Mouse (Mus musculus) liver, postnatal 0 days (tissue): ENCODE results near the gene Slc34a1. TPM values are rescaled to one million over a fixed set of nuclear protein-coding genes. Genes with fewer than 3 reads are reported as not detected.

Experiments
- ATAC-seq: fragments of 200-750 bp; cut with Nextera tagmentation; 2 replicates; pipeline ENCODE4 v1.8.0; 2017; ENCODE audit warnings: mild to moderate bottlenecking, moderate library complexity
- DNase-seq: peaks from one replicate; pipeline ENCODE4 v3.0.0-alpha.2; 2016
- H3K27ac ChIP-seq: fragments of 300-500 bp; sonication (generic); 2 replicates; pipeline ENCODE4 v1.5.1; 2014; ENCODE audit warnings: antibody characterized with exemption, moderate library complexity, mild to moderate bottlenecking, low read depth
- H3K27me3 ChIP-seq: fragments of 300-500 bp; sonication (generic); 2 replicates; pipeline ENCODE4 v1.6.1; 2014; ENCODE audit warnings: low read length, control low read depth, mixed read lengths; ENCODE audit not compliant: insufficient read depth
- H3K36me3 ChIP-seq: fragments of 300-500 bp; sonication (generic); replicated peaks from 2 replicates; pipeline ENCODE4 v1.6.1; 2014; ENCODE audit warnings: mild to moderate bottlenecking, control low read depth, low read length, moderate library complexity, mixed read lengths; ENCODE audit not compliant: insufficient read depth
- H3K4me1 ChIP-seq: fragments of 300-500 bp; sonication (generic); 2 replicates; pipeline ENCODE4 v1.6.1; 2014; ENCODE audit warnings: antibody characterized with exemption, mild to moderate bottlenecking, control low read depth; ENCODE audit not compliant: insufficient read depth
- H3K4me2 ChIP-seq: fragments of 300-500 bp; sonication (generic); 2 replicates; pipeline ENCODE4 v1.6.1; 2014; ENCODE audit warnings: low read depth, mild to moderate bottlenecking, low read length, moderate library complexity, mixed read lengths
- H3K4me3 ChIP-seq: fragments of 300-500 bp; sonication (generic); 2 replicates; pipeline ENCODE4 v1.5.1; 2014; ENCODE audit warnings: low read depth, low read length
- H3K9ac ChIP-seq: fragments of 300-500 bp; sonication (generic); replicated peaks from 2 replicates; pipeline ENCODE4 v1.6.1; 2014; ENCODE audit warnings: mild to moderate bottlenecking, moderate library complexity
- H3K9me3 ChIP-seq: fragments of 300-500 bp; sonication (generic); 2 replicates; pipeline ENCODE4 v1.6.1; 2016; ENCODE audit warnings: mild to moderate bottlenecking, control low read depth, low read length, mixed read lengths
- CTCF ChIP-seq: sonication (generic); IDR thresholded peaks from 2 replicates; pipeline ENCODE4 v1.5.1; 2016; ENCODE audit warnings: antibody characterized with exemption, low read depth
- EP300 ChIP-seq: IDR thresholded peaks from 2 replicates; pipeline ENCODE4 v1.6.1; 2016; ENCODE audit warnings: antibody characterized with exemption, low read depth, mild to moderate bottlenecking
- WGBS: fragments of 180-500 bp; shearing (Covaris S2); extraction: QIAGEN DNeasy Blood & Tissue Kit; methylation state at CpG from one replicate; pipeline ENCODE4 v1.1.7; 2014; ENCODE audit not compliant: insufficient replicate concordance; 5-methylcytosine and 5-hydroxymethylcytosine counted together
- polyA plus RNA-seq: library from polyadenylated mRNA; unstranded; fragments of >200 nt; fragmentation: Nextera tagmentation; extraction: Ambion mirVana; gene quantifications from 2 replicates; pipeline ENCODE4 v1.2.1, GENCODE M21; 2015

Gene Slc34a1
- polyA plus RNA-seq, 1 experiment from 2014 or later: not detected

GRCm38 (mm10) chr13:55381790-55382189, 16.2 kb upstream of the Slc34a1 start:
- no peak overlapping the region for H3K9ac ChIP-seq
- WGBS: 75% methylated on average over 3 of the region's 4 CpGs
- H3K27ac ChIP-seq: no peak overlapping the region
- no peaks in the 10 kb centered on the region for H3K4me1 ChIP-seq
- TF ChIP-seq CTCF (no peak), EP300 (no peak)
- H3K27me3 ChIP-seq: no peaks in the 10 kb centered on the region
- no peaks in the 10 kb centered on the region for H3K9me3 ChIP-seq
- ATAC-seq (no peak), DNase-seq (no peak)
- peaks cover 4% of the 10 kb centered on the region for H3K36me3 ChIP-seq
- no peak overlapping the region for H3K4me2 ChIP-seq
- no peak overlapping the region for H3K4me3 ChIP-seq

DNA sequence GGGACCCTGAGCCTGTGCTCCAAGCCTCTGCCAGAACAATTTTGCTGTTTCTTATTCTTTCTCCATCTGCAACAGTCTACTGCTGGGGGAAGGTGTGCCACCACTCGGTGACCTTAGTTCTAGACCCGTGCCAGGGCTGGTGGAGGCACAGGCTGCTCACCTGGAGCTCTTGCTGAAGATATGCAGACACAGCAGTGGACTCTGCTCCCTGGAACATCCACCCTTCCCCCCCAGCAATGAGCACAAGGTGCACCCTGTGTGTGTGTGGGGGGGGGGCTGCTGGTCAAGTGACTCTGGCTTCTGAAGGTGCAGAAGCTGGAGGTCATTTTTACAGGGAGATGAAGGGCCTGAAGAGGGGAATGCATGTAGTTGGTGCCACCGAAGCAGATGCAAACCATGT, 7.3 kb upstream of the Slc34a1 start:
- H3K27me3 ChIP-seq: no peaks in the 10 kb centered on the region
- H3K4me1 ChIP-seq: 0 out of 2 replicates have a peak, but pooled peaks cover 4% of the 10 kb centered on the region
- H3K9me3 ChIP-seq: no peaks in the 10 kb centered on the region
- H3K9ac ChIP-seq: no peak overlapping the region
- peak; percentile 50 for DNase-seq
- TF ChIP-seq EP300 (no peak), CTCF (no peak)
- H3K36me3 ChIP-seq: no peaks in the 10 kb centered on the region
- ATAC-seq: peak; percentile 64
- no peak overlapping the region for H3K4me3 ChIP-seq
- WGBS: 57% methylated on average over 3 of the region's 3 CpGs
- H3K27ac ChIP-seq: peak overlapping the region; percentile 86
- H3K4me2 ChIP-seq: no peak overlapping the region

DNA sequence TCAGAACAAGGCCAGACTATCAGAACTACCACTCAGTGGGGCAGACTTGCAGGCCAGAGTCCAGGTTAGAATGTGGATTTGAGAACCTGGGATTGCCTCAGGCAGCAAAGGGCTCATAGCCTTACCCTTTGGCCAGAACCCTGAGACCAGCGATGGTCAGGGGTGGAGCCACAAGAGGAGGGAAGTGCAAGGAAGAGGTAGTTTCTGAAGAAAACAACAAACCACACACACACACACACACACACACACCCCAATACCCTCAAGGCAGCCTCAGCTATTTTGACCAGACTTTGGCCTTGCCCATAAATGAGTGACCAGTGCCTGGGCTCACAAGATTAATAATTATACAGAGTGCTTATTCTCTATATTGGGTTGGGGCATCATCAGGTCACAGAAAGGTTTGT, 6.4 kb upstream of the Slc34a1 start:
- peak overlapping the region; percentile 86 for H3K27ac ChIP-seq
- no peak overlapping the region for H3K9ac ChIP-seq
- H3K9me3 ChIP-seq: no peaks in the 10 kb centered on the region
- DNase-seq: no peak
- 0 out of 2 replicates have a peak, but pooled peaks cover 4% of the 10 kb centered on the region for H3K4me1 ChIP-seq
- TF ChIP-seq CTCF: no peak
- no peak for TF ChIP-seq EP300
- 0 out of 2 replicates have a peak overlapping the region, but pooled peaks have one; percentile 23 for H3K4me2 ChIP-seq
- no peaks in the 10 kb centered on the region for H3K27me3 ChIP-seq
- no peak overlapping the region for H3K4me3 ChIP-seq
- peak; percentile 83 for ATAC-seq
- H3K36me3 ChIP-seq: no peaks in the 10 kb centered on the region
- 53% methylated on average over 1 of the region's 1 CpGs for WGBS

DNA sequence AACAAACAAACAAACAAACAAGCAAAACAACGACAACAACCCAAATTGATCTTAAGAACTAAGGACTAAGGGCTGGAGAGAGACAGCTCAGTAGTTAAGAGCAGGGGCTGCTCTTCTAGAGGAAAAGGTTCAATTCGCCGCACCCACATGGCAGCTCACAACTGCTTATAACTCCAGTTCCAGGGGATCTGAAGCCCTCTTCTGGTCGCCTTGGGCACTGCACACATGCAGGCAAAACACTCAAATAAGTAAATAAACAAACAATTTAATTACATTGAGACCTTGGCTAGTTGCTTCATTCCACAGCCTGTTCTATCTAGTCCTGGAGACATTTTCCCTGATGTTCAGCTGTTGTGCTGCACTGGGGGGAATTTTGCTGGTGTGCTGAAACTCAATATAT, 5.1 kb upstream of the Slc34a1 start:
- H3K27me3 ChIP-seq: no peaks in the 10 kb centered on the region
- DNase-seq: peak; percentile 65
- H3K9me3 ChIP-seq: no peaks in the 10 kb centered on the region
- peak; percentile 76 for TF ChIP-seq CTCF
- no peak for TF ChIP-seq EP300
- H3K27ac ChIP-seq: peak overlapping the region; percentile 86; the same call in 1 of the 2 replicates
- H3K4me3 ChIP-seq: no peak overlapping the region
- ATAC-seq: no peak
- no peak overlapping the region for H3K9ac ChIP-seq
- no peak overlapping the region for H3K4me2 ChIP-seq
- H3K4me1 ChIP-seq: 0 out of 2 replicates have a peak, but pooled peaks cover 4% of the 10 kb centered on the region
- no peaks in the 10 kb centered on the region for H3K36me3 ChIP-seq
- 67% methylated on average over 4 of the region's 4 CpGs for whole genome bisulfite sequencing

DNA sequence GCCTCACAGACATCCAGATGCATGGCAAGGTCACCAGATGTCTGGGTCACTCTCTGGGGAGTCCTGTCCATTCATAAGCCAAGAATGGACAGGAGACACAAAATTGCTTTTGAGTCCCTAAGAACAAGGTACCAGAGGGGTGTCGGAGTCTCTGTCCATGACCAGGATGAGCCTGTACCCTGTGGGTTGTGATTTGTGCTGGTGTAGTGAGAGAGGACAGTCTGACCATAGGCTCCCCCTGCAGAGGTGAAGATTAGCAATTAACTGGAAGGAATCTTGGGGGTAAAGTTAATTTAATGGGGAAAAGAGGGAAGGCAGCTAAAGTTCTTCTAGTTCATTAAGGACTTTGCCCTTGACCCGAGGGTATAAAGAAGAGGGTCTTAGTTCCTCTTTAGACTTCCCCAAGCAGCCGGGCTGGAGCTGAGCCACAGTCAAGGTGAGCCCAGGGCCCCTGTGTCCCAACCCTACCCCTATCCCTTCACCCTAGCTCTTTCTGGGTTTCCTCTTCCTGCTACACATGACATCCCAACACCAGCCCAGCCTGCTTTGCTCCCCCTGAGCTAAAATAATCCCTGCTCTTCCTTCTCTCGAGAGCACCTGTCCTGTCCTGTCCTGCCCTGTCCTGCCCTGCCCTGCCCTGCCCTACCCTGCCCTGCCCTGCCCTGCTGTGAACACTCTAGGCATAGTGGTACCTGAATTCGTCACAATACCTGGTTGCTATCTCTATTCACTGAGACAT, 1.5 kb downstream of the Slc34a1 start:
- 40% methylated on average over 5 of the region's 5 CpGs for WGBS
- no peak overlapping the region for H3K9ac ChIP-seq
- ATAC-seq (no peak), DNase-seq (no peak)
- TF ChIP-seq EP300: no peak
- TF ChIP-seq CTCF: no peak
- no peak overlapping the region for H3K27ac ChIP-seq
- H3K4me1 ChIP-seq: no peaks in the 10 kb centered on the region; the same call in 1 of the 2 replicates
- H3K27me3 ChIP-seq: peaks cover 7% of the 10 kb centered on the region; the same call in 1 of the 2 replicates
- H3K36me3 ChIP-seq: no peaks in the 10 kb centered on the region
- no peaks in the 10 kb centered on the region for H3K9me3 ChIP-seq
- H3K4me3 ChIP-seq: no peak overlapping the region
- H3K4me2 ChIP-seq: no peak overlapping the region

GRCm38 (mm10) chr13:55400039-55400346, 2.0 kb downstream of the Slc34a1 start:
- H3K4me2 ChIP-seq: no peak overlapping the region
- peaks cover 2% of the 10 kb centered on the region; the same call in 1 of the 2 replicates for H3K4me1 ChIP-seq
- TF ChIP-seq EP300 (no peak), CTCF (no peak)
- H3K36me3 ChIP-seq: no peaks in the 10 kb centered on the region
- ATAC-seq: no peak
- no peak overlapping the region for H3K27ac ChIP-seq
- no peak overlapping the region for H3K9ac ChIP-seq
- 61% methylated on average over 1 of the region's 1 CpGs for WGBS
- DNase-seq: no peak
- H3K9me3 ChIP-seq: no peaks in the 10 kb centered on the region
- H3K27me3 ChIP-seq: peaks cover 7% of the 10 kb centered on the region; the same call in 1 of the 2 replicates
- no peak overlapping the region for H3K4me3 ChIP-seq
